Mouse (Mus musculus) testis, adult 2 months (tissue): Measurements from ENCODE around the gene Rpl34. TPM values are rescaled to one million over a fixed set of nuclear protein-coding genes. Genes with fewer than 3 reads are reported as not detected.

Source experiments
- H3K27ac ChIP-seq: fragments of 200-500 bp; 2 replicates; pipeline ENCODE4 v1.5.1; 2012; ENCODE audit warnings: low read depth, low read length; ENCODE audit not compliant: control insufficient read depth, insufficient read depth
- H3K27me3 ChIP-seq: fragments of 200-500 bp; 2 replicates; pipeline ENCODE4 v1.6.1; 2012; ENCODE audit warnings: mild to moderate bottlenecking, low read length, moderate library complexity; ENCODE audit not compliant: control insufficient read depth, insufficient read depth
- H3K36me3 ChIP-seq: fragments of 200-500 bp; 2 replicates; pipeline ENCODE4 v1.6.1; 2012; ENCODE audit warnings: mild to moderate bottlenecking, low read length; ENCODE audit not compliant: control insufficient read depth, insufficient read depth
- H3K4me1 ChIP-seq: fragments of 200-500 bp; 2 replicates; pipeline ENCODE4 v1.6.1; 2012; ENCODE audit warnings: low read length; ENCODE audit not compliant: control insufficient read depth, insufficient read depth
- H3K4me3 ChIP-seq: fragments of 200-500 bp; 2 replicates; pipeline ENCODE4 v1.5.1; 2012; ENCODE audit warnings: low read depth, mild to moderate bottlenecking, low read length, moderate library complexity, mixed read lengths; ENCODE audit not compliant: control insufficient read depth
- CTCF ChIP-seq: fragments of 200-500 bp; IDR thresholded peaks from 2 replicates; pipeline ENCODE4 v1.5.1; 2012; ENCODE audit warnings: low read depth, mild to moderate bottlenecking, inconsistent platforms, low read length, moderate library complexity; ENCODE audit not compliant: control insufficient read depth, insufficient read depth, insufficient replicate concordance
- POLR2A ChIP-seq: fragments of 200-500 bp; IDR thresholded peaks from 2 replicates; pipeline ENCODE4 v1.6.1; 2012; ENCODE audit warnings: low read depth, mild to moderate bottlenecking, inconsistent platforms, low read length, moderate library complexity; ENCODE audit not compliant: control insufficient read depth
- polyA plus RNA-seq: library from polyadenylated mRNA; depleted of rRNA; stranded (reverse); fragments of >200 nt; gene quantifications from 2 replicates; pipeline ENCODE4 v1.2.3, GENCODE M21; 2012; rRNA removed

Gene Rpl34
- polyA plus RNA-seq, 1 experiment = 979 TPM

DNA sequence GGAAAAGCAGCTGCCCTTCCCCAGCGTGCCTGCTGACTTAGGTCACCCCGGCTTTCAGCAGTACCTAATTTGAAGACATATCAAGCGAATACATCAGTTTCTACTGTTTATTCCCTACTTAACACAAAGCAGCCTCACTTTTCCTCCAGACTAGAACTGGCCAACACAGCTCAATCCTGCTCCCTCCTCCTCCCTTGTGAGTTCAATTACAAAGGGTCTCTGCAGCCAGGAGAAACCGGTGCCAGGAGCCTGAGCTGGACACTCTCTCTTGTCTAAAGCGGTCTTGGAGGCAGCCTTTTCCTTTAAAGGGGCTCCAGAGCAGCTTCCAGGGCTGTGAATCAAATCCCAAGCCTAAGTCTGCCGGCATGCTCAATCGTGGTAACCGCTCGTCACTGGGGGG, 48.0 kb downstream of the Rpl34 start:
- Histone ChIP-seq H3K4me3 (no peak overlapping the region), H3K27ac (no peak overlapping the region), H3K36me3 (no peaks in the 10 kb centered on the region), H3K27me3 (no peaks in the 10 kb centered on the region), H3K4me1 (no peaks in the 10 kb centered on the region; the same call in 1 of the 2 replicates)
- TF ChIP-seq POLR2A (no peak), CTCF (no peak)

DNA sequence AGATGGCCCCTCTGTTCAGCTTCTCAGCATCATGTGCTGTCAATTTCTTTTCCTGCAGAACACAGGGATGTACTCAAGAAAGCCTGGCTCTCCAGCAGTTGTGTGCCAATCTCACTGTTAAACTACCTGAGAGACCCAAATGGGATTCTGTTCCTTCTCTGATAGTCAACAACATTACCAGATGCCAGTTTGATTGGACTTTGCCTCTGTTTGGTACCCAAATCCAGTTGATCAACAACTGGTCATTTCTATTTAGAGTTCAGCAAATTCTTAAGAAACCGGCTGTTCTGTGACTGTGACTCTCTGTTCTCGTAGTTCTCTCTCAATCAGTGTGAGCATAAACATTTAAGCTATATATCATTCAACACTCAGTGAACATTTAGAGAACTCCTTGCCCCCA, 49.0 kb downstream of the Rpl34 start:
- no peak for TF ChIP-seq CTCF
- TF ChIP-seq POLR2A = no peak
- H3K27ac ChIP-seq = no peak overlapping the region
- no peaks in the 10 kb centered on the region; the same call in 1 of the 2 replicates for H3K4me1 ChIP-seq
- H3K36me3 ChIP-seq = no peaks in the 10 kb centered on the region
- H3K27me3 ChIP-seq = no peaks in the 10 kb centered on the region
- H3K4me3 ChIP-seq = no peak overlapping the region

DNA sequence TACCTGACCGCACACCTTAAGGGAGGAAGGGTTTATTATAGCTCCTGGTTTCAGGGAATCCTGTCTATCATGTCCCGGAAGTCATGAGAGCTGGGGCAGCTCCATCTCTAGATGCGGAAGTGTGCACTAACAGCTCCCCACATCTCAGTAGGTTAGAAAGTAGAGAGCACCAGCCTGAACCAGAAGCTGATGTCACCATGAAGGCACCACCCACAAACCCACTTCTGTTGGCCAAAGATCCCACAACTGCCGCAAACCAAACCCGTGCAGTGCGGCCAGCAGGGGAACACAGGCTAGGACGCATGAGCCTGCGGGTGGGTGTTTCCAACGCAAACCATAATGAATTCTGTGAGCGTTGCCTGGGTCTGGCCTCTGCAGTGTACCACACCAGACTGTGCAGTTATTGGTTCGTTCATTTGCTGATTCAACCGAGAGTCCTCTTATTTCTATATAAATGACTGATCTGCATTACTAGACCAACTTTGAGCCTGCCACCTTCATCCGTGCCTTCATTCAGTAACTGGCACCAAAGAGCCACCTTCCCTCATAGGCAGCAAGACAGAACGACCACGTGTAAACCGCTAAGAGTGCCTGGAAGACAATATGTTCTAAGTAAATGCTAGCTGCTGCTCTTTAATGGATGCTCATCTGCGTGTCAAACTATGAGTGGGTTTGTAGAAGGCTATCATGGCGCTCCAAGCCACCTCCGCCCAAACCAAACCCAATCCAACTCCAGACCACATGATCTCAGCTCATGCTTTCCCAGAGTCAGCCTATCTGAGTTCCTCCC, 52.3 kb downstream of the Rpl34 start:
- H3K4me3 ChIP-seq = peak overlapping the region; percentile 55
- H3K27ac ChIP-seq = no peak overlapping the region
- TF ChIP-seq POLR2A = no peak
- no peak for TF ChIP-seq CTCF
- H3K27me3 ChIP-seq = no peaks in the 10 kb centered on the region
- H3K4me1 ChIP-seq = no peaks in the 10 kb centered on the region; the same call in 1 of the 2 replicates
- H3K36me3 ChIP-seq = no peaks in the 10 kb centered on the region

Other genes with a start within 250 kb of the Rpl34 start
- gene Etnppl, start 113.0 kb downstream of the Rpl34 start, polyA plus RNA-seq = not detected in 2 replicates
- 23.3 and 27.2 TPM in 2 replicates for gene Ostc, start 21.0 kb downstream of the Rpl34 start, polyA plus RNA-seq